Mouse (Mus musculus) midbrain, embryonic 15.5 days (tissue): ENCODE results near the gene Pidd1. TPM values are rescaled to one million over a fixed set of nuclear protein-coding genes. Genes with fewer than 3 reads are reported as not detected.

Experiments used
- ATAC-seq: fragments of 200-750 bp; cut with Nextera tagmentation; replicated peaks from 2 replicates; pipeline ENCODE4 v1.8.0; 2017; ENCODE audit warnings: moderate TSS enrichment
- H3K27ac ChIP-seq: fragments of 300-500 bp; sonication (generic); 2 replicates; pipeline ENCODE4 v1.5.1; 2015; ENCODE audit warnings: mild to moderate bottlenecking, inconsistent platforms
- H3K27me3 ChIP-seq: fragments of 300-500 bp; sonication (generic); replicated peaks from 2 replicates; pipeline ENCODE4 v1.6.1; 2015; ENCODE audit warnings: inconsistent platforms
- H3K36me3 ChIP-seq: fragments of 300-500 bp; sonication (generic); replicated peaks from 2 replicates; pipeline ENCODE4 v1.6.1; 2015; ENCODE audit warnings: inconsistent platforms
- H3K4me1 ChIP-seq: fragments of 300-500 bp; sonication (generic); 2 replicates; pipeline ENCODE4 v1.6.1; 2015; ENCODE audit warnings: inconsistent platforms
- H3K4me2 ChIP-seq: fragments of 300-500 bp; sonication (generic); 2 replicates; pipeline ENCODE4 v1.6.1; 2015; ENCODE audit warnings: inconsistent platforms, mild to moderate bottlenecking, moderate library complexity
- H3K4me3 ChIP-seq: fragments of 300-500 bp; sonication (generic); 2 replicates; pipeline ENCODE4 v1.5.1; 2015; ENCODE audit warnings: mild to moderate bottlenecking, inconsistent platforms
- H3K9ac ChIP-seq: fragments of 300-500 bp; sonication (generic); 2 replicates; pipeline ENCODE4 v1.6.1; 2015; ENCODE audit warnings: mild to moderate bottlenecking, inconsistent platforms
- H3K9me3 ChIP-seq: fragments of 300-500 bp; sonication (generic); 2 replicates; pipeline ENCODE4 v1.6.1; 2016; ENCODE audit warnings: inconsistent platforms
- WGBS: fragments of 180-500 bp; shearing (Covaris S2); methylation state at CpG from one replicate; pipeline ENCODE4 v1.1.7; 2015; ENCODE audit warnings: mixed read lengths; 5-methylcytosine and 5-hydroxymethylcytosine counted together
- polyA plus RNA-seq: library from polyadenylated mRNA; unstranded; fragments of >200 nt; fragmentation: Nextera tagmentation; extraction: Ambion mirVana; gene quantifications from 2 replicates; pipeline ENCODE4 v1.2.1, GENCODE M21; 2015

The Pidd1 gene
- polyA plus RNA-seq, 1 experiment from 2014 or later, result 3.8 TPM

DNA sequence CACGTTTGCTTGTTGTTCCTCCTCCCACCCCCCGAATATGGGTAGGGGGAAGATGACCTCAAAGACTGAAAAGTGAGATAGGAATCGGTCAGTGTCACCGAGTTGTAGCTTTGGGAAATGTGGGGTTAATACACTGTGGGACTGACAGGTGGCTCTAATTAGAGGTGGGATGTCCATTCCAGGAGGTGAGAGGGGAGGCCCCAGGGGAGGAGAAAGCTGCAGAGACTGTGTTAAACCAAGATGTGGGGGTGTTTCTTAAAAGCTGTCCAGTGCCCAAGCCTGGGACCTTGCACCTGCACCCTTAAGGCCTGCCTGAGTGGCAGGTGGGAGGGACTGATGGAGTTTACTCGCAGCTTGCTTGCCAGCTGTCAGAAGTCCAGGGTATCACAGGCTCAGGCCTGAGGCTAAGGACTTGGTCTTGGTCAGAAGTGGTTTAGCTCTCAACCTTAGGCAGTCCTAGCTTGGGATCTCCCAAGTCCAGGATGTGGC, 18.6 kb upstream of the Pidd1 start:
- WGBS, result 24% methylated on average over 5 of the region's 5 CpGs
- Histone ChIP-seq H3K27me3 (peaks cover 65% of the 10 kb centered on the region), H3K4me3 (peak overlapping the region; percentile 38), H3K9ac (0 out of 2 replicates have a peak overlapping the region, but pooled peaks have one; percentile 40), H3K4me1 (peaks cover 20% of the 10 kb centered on the region), H3K9me3 (no peaks in the 10 kb centered on the region), H3K27ac (no peak overlapping the region), H3K36me3 (0 out of 2 replicates have a peak, but pooled peaks cover 4% of the 10 kb centered on the region), H3K4me2 (peak overlapping the region; percentile 59)
- ATAC-seq, result no peak

DNA sequence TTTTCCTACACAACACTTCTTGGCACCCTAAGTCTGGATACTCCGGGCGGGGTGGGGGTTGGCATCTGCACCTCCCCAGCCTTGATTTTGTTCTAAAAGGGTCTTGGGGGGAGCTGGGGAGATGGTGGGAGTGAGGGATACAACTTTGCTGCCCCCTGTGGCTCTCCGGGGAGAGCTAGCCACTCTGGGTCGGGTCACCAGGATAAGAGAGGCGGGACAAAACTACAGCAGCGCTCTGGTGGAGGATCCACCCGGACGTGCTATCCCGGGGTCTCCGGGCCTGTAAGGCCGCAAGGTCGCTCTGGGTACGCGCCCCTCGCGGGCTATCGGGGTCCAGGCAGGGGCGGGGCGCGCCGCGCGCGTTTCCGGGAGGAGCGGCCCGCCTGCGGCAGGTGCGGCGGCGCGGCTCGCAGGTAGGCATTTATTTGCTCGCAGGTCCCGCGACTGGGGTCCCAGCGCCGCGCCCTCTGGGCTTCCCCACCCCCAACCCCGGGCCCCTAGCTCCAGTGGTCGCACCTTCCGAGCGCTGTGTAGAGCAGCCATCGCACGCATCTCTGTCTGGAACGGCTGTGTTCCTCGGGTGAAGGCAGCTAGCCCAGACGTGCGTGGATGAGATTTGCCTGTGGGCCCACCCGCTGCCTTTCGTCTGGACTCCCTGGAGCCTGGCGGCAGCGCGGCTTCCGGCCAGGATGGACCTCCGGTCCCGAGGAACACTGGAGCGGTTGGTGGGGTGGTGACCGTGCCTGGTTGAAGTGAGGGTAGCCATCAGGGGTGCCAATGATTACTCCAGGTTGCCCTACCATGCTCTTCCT, 17.9 kb upstream of the Pidd1 start:
- Histone ChIP-seq H3K4me1 (peaks cover 15% of the 10 kb centered on the region), H3K9ac (peak overlapping the region; percentile 40), H3K4me3 (peak overlapping the region; percentile 38), H3K27me3 (peaks cover 65% of the 10 kb centered on the region), H3K36me3 (0 out of 2 replicates have a peak, but pooled peaks cover 4% of the 10 kb centered on the region), H3K27ac (no peak overlapping the region), H3K9me3 (no peaks in the 10 kb centered on the region), H3K4me2 (peak overlapping the region; percentile 59)
- 3% methylated on average over 59 of the region's 59 CpGs for WGBS
- ATAC-seq, result no peak

DNA sequence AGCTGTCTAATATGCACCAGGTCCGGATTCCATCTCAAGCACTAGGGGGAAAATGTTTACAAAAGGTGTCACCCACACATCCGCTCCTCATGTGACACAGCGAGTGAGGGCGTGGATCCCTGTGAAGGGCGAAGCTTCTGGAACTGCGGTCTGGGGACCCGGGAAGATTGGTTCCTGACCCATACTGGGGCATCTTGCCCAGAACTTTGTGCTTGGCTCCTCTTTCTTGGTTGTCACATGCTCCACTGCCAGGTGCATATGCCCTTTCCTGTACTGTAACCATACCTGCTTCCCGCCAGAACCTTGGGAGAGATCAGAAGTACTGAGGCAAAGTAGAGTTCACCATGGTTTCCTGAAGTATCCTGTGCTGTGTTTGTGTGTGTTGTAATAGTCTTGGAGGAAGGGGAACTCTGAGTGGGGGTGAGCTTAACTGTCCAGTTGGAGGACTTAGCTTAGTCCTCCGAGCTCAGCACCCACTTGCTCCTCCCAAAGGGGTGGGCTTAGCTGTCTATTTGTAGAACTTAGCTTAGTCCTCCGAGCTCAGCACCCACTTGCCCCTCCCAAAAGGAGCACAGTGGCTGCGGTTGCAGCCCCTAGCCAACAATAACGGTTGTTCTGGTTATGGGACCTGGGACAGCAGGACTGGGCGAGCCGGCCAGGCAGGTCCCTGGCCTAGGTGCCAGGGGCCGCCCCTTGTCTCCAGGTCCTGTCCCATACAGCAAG, 16.7 kb upstream of the Pidd1 start, which contains the start of gene Cracr2b:
TSS of gene Cracr2b (plus strand) at position 704 of the 723 bp plus-strand sequence.
- H3K9ac ChIP-seq, result peak within 1 kb of the TSS; percentile 40
- no peak for ATAC-seq
- H3K27ac ChIP-seq, result no peak within 1 kb of the TSS
- peaks cover 59% of the 10 kb centered on the region for H3K27me3 ChIP-seq
- H3K4me2 ChIP-seq, result peak within 1 kb of the TSS; percentile 59
- H3K4me1 ChIP-seq, result peaks cover 27% of the 10 kb centered on the region
- 80% methylated on average over 15 of the region's 15 CpGs for WGBS
- peak within 1 kb of the TSS; percentile 38 for H3K4me3 ChIP-seq
- H3K9me3 ChIP-seq, result no peaks in the 10 kb centered on the region
- H3K36me3 ChIP-seq, result 0 out of 2 replicates have a peak, but pooled peaks cover 4% of the 10 kb centered on the region

DNA sequence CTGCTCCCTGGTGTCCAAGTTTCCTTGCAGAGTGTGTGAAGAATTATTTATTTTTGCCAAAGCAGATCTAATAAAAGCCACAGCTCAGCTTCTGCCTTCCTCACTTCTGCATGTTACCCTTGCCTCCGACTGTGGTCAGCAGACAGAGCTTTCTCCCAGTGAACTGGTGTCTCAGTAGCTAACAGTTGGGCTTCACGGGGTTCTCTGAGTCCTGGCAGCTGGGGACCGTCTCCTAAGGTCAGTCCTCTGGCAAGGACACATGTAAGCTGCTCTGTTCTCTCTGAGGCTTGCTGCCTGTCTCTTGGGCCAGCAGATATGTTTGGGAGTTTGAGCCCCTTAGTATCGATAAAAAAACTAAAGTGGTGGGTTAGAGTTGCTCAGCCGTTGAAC, 16.2 kb upstream of the Pidd1 start:
- H3K27ac ChIP-seq, result no peak overlapping the region
- H3K4me1 ChIP-seq, result peaks cover 27% of the 10 kb centered on the region
- 0 out of 2 replicates have a peak, but pooled peaks cover 4% of the 10 kb centered on the region for H3K36me3 ChIP-seq
- no peak overlapping the region for H3K4me3 ChIP-seq
- no peak overlapping the region for H3K9ac ChIP-seq
- H3K4me2 ChIP-seq, result no peak overlapping the region
- no peaks in the 10 kb centered on the region for H3K9me3 ChIP-seq
- no peak for ATAC-seq
- peaks cover 53% of the 10 kb centered on the region for H3K27me3 ChIP-seq
- 86% methylated on average over 5 of the region's 5 CpGs for WGBS

DNA sequence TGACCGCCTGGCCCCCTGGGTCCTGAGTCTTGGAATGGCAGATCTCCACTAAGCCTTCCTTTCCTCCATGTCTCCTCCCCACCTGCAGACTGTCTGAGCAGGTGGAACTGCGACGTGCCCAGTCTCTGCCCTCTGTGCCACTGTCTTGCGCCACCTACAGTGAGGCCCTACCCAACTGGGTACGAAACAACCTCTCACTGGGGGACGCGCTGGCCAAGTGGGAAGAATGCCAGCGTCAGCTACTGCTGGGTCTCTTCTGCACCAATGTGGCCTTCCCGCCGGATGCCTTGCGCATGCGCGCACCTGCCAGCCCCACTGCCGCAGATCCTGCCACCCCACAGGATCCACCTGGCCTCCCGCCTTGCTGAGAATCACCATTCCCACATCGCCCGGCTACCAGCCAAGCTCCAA, 15.5 kb upstream of the Pidd1 start:
- H3K27me3 ChIP-seq, result peaks cover 46% of the 10 kb centered on the region
- H3K36me3 ChIP-seq, result 0 out of 2 replicates have a peak, but pooled peaks cover 4% of the 10 kb centered on the region
- 91% methylated on average over 17 of the region's 17 CpGs for WGBS
- no peak overlapping the region for H3K4me2 ChIP-seq
- no peak overlapping the region for H3K9ac ChIP-seq
- no peaks in the 10 kb centered on the region for H3K9me3 ChIP-seq
- no peak overlapping the region for H3K4me3 ChIP-seq
- ATAC-seq, result no peak
- H3K27ac ChIP-seq, result no peak overlapping the region
- H3K4me1 ChIP-seq, result peaks cover 25% of the 10 kb centered on the region

DNA sequence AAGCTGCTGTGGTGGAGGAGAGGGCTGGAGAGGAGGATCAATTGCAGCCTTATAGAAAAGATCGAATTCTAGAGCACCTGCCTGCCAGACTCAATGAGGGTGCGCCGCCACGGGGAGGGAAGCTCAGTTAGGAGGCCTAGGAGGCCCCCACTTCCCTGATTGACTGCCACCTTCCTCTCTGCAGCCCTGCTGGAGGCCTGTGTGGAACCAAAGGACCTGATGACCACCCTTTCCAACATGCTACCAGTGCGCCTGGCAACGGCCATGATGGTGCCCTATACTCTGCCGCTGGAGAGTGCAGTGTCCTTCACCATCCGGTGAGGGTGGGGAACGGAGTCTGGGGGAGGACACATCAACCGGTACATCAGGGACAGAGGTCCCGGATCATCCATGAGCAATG, 14.8 kb upstream of the Pidd1 start:
- no peaks in the 10 kb centered on the region for H3K9me3 ChIP-seq
- peaks cover 25% of the 10 kb centered on the region for H3K4me1 ChIP-seq
- H3K4me2 ChIP-seq, result no peak overlapping the region
- no peak for ATAC-seq
- H3K27me3 ChIP-seq, result peaks cover 40% of the 10 kb centered on the region
- H3K4me3 ChIP-seq, result no peak overlapping the region
- WGBS, result 89% methylated on average over 11 of the region's 11 CpGs
- no peak overlapping the region for H3K27ac ChIP-seq
- H3K9ac ChIP-seq, result no peak overlapping the region
- H3K36me3 ChIP-seq, result 0 out of 2 replicates have a peak, but pooled peaks cover 4% of the 10 kb centered on the region

DNA sequence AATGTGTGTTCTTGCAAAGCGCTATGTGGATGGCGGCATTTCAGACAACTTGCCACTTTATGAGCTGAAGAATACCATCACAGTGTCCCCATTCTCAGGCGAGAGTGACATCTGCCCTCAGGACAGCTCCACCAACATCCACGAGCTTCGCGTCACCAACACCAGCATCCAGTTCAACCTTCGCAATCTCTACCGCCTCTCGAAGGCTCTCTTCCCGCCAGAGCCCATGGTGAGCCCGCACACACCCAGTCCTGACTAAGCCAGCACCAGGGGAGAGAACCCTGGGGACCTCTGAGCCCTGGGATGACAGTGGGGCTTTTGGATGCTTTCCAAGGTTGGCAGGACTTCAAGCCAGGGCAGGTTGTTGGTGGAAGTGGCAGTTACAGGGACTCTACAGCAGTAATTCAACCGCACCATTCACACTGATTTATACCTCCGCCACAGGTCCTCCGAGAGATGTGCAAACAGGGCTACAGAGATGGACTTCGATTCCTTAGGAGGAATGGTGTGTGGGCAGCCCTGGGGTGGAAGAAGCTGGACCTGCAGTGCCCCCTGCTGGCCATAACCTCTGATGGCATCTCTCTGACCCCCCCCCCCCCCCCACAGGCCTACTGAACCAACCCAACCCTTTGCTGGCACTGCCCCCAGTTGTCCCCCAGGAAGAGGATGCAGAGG, 14.3 kb upstream of the Pidd1 start:
- no peak overlapping the region for H3K27ac ChIP-seq
- H3K36me3 ChIP-seq, result 0 out of 2 replicates have a peak, but pooled peaks cover 4% of the 10 kb centered on the region
- peaks cover 25% of the 10 kb centered on the region for H3K4me1 ChIP-seq
- H3K9me3 ChIP-seq, result no peaks in the 10 kb centered on the region
- no peak overlapping the region for H3K4me2 ChIP-seq
- H3K9ac ChIP-seq, result no peak overlapping the region
- 75% methylated on average over 15 of the region's 15 CpGs for WGBS
- no peak for ATAC-seq
- H3K27me3 ChIP-seq, result peaks cover 34% of the 10 kb centered on the region
- H3K4me3 ChIP-seq, result no peak overlapping the region

DNA sequence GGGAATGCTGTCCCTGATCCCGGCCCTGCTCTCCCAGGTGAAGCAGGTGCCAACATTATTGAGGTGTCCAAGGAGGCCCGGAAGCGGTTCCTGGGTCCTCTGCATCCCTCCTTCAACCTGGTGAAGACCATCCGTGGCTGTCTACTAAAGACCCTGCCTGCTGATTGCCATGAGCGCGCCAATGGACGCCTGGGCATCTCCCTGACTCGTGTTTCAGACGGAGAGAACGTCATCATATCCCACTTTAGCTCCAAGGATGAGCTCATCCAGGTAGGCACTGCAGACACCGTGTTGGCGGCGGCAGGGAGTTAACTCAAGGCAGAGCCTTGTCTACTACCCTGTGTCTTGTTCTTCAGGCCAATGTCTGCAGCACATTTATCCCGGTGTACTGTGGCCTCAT, 13.4 kb upstream of the Pidd1 start:
- peaks cover 25% of the 10 kb centered on the region for H3K27me3 ChIP-seq
- no peak for ATAC-seq
- WGBS, result 95% methylated on average over 14 of the region's 14 CpGs
- no peak overlapping the region for H3K27ac ChIP-seq
- no peaks in the 10 kb centered on the region for H3K9me3 ChIP-seq
- no peak overlapping the region for H3K4me3 ChIP-seq
- H3K4me2 ChIP-seq, result no peak overlapping the region
- H3K36me3 ChIP-seq, result peaks cover 5% of the 10 kb centered on the region; the same call in 1 of the 2 replicates
- no peak overlapping the region for H3K9ac ChIP-seq
- H3K4me1 ChIP-seq, result peaks cover 25% of the 10 kb centered on the region

DNA sequence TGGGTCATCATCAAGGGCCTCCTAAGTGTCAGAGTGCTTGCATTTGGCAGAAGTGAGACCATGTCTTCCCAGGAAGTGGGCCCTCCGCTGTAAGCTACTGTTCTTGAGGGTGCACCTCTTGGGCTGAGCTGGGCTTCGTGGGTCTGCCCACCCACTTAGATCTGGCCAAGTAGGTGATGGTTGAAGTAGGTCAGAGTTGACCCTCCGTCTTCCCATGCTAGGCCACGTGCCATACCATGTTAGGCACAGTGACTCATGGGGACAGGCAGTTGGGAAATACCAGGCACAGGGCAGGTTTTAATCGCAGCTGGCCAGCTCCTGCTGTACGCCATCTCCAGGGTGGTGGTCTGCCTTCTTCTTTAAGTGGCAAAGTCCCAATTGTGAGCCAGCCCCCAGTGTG, 12.9 kb upstream of the Pidd1 start:
- peak overlapping the region; percentile 92 for H3K4me2 ChIP-seq
- WGBS, result 92% methylated on average over 6 of the region's 6 CpGs
- H3K36me3 ChIP-seq, result peaks cover 10% of the 10 kb centered on the region; the same call in 1 of the 2 replicates
- no peak for ATAC-seq
- H3K27ac ChIP-seq, result no peak overlapping the region
- H3K4me3 ChIP-seq, result no peak overlapping the region
- H3K9me3 ChIP-seq, result no peaks in the 10 kb centered on the region
- H3K9ac ChIP-seq, result no peak overlapping the region
- peaks cover 21% of the 10 kb centered on the region for H3K4me1 ChIP-seq
- H3K27me3 ChIP-seq, result peaks cover 22% of the 10 kb centered on the region

DNA sequence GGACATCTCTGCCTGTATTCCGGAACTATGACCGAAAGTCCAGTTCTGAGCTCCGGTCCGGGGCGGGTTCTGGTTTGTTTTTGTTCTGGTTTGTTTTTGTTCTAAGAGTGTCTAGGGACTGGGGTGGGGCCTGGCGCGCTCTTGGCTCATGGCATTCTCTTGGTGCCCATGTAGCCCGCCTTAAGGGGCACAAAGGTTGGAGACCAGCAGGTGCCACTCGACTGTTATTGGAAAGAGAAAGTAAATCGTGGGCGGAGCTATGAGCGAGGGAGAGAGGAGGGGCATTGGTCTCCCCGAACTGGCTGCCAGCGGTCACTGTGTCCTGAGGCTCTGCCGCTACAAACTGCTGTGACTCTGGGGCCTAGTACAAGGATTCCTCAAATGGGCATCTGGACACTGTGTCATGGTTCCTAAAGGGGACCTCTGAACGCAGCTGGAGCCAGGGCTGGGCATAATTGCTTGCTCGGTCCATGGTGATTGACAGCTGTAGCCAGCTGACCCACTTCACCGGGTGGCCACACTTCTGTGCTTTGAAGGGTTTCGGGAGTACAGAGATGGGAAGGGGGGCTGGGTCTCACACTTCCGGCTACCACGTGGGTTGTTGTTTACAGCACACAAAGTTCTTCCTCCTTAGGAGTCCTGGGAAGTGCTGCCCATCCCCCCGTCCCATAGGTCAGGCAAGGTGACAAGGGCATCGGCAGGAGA, 11.9 kb upstream of the Pidd1 start:
- H3K9me3 ChIP-seq, result no peaks in the 10 kb centered on the region
- H3K4me1 ChIP-seq, result peaks cover 17% of the 10 kb centered on the region
- peak; percentile 35 for ATAC-seq
- WGBS, result 2% methylated on average over 23 of the region's 23 CpGs
- H3K27ac ChIP-seq, result peak overlapping the region; percentile 69
- H3K4me3 ChIP-seq, result peak overlapping the region; percentile 73
- H3K9ac ChIP-seq, result peak overlapping the region; percentile 69
- H3K36me3 ChIP-seq, result peaks cover 13% of the 10 kb centered on the region; the same call in 1 of the 2 replicates
- H3K4me2 ChIP-seq, result peak overlapping the region; percentile 92
- peaks cover 12% of the 10 kb centered on the region for H3K27me3 ChIP-seq

DNA sequence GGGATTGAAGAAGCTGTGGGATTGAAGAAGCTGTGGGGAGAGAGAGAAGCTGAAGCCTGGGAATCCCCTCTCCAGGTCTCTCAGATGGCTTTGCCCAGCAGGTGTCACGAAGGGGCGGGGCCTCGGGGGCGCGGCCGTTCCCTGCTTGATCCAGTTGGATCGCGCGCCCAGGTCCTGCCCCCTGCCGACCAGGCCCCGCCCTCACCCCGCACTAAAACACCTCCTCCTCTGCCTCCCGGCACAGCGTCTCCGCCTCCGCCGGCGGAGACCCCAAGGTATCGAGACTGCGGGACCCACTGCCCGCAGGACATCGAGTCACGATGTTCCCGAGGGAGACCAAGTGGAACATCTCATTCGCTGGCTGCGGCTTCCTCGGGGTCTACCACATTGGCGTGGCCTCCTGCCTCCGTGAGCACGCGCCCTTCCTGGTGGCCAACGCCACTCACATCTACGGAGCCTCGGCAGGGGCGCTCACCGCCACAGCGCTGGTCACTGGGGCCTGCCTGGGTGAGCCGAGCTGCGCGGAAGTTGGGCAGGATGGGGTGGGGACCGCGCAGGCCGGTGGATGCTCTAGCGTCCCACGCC, 11.2 kb upstream of the Pidd1 start, which contains the start of gene Pnpla2:
TSS of gene Pnpla2 (plus strand) at position 232 of the 585 bp plus-strand sequence.
- H3K27ac ChIP-seq, result peak within 1 kb of the TSS; percentile 69
- H3K4me1 ChIP-seq, result peaks cover 17% of the 10 kb centered on the region
- H3K27me3 ChIP-seq, result peaks cover 5% of the 10 kb centered on the region; the same call in 1 of the 2 replicates
- peaks cover 13% of the 10 kb centered on the region; the same call in 1 of the 2 replicates for H3K36me3 ChIP-seq
- ATAC-seq, result peak; percentile 83
- no peaks in the 10 kb centered on the region for H3K9me3 ChIP-seq
- H3K9ac ChIP-seq, result peak within 1 kb of the TSS; percentile 69
- peak within 1 kb of the TSS; percentile 92 for H3K4me2 ChIP-seq
- under 1% methylated on average over 45 of the region's 45 CpGs for WGBS
- H3K4me3 ChIP-seq, result peak within 1 kb of the TSS; percentile 73
